Mouse (Mus musculus) olfactory bulb, adult 2 months (tissue): ENCODE data around the gene Ptprb.

Source experiments
- CTCF ChIP-seq: fragments of 200-500 bp; IDR thresholded peaks from 2 replicates; pipeline ENCODE4 v1.5.1; 2012; ENCODE audit warnings: low read depth, mild to moderate bottlenecking, low read length, moderate library complexity; ENCODE audit not compliant: insufficient read depth
- POLR2A ChIP-seq: fragments of 200-500 bp; IDR thresholded peaks from 2 replicates; pipeline ENCODE4 v1.6.1; 2012; ENCODE audit warnings: mild to moderate bottlenecking, low read depth, low read length, moderate library complexity; ENCODE audit not compliant: insufficient read depth

DNA sequence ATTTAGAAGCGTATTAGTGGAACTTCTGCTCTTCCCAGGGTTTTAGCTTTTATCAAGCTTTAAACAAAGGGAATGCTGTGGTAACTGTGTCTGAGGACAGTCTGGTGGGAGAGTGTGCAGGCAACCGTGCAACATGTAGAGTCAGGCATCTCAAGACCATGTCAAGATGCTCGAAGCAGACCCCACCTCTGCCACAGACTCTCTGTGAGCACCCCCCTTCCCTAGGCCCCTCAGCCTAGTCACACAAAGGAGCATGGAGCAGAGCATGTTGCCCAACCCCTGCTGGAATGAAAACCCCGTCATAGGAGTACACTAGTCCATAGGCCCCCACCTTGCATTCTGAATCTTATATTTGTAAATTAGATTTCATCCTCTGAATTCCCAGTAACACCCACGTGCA is 13.8 kb upstream of the Ptprb start:
- TF ChIP-seq CTCF: no peak
- no peak for TF ChIP-seq POLR2A
